Mouse (Mus musculus) gastrocnemius, postnatal 25 days (tissue): ENCODE measurements at regions not wholly inside any gene's neighbourhood (a gene's known extent, or its start where the extent isn't known, plus 50 kb on each side); places are given as distances from the start of the nearest gene placed in this dataset.

Experiments used
- DNase-seq: peaks from one replicate; pipeline ENCODE4 v3.0.0; 2022

GRCm38 (mm10) chrX:19199531-19199930 lies 281.6 kb downstream of the Tex13c3 start:
- DNase-seq = no peak

- DNase-seq = no peak
Measured at GRCm38 (mm10) chrX:19168983-19169382, 312.1 kb downstream of the Tex13c3 start.

- DNase-seq = no peak
Measured at GRCm38 (mm10) chrX:19168546-19168945, 312.6 kb downstream of the Tex13c3 start.

GRCm38 (mm10) chrX:19168111-19168510 lies 313.0 kb downstream of the Tex13c3 start:
- DNase-seq = no peak

- DNase-seq = peak; percentile 10
Measured at GRCm38 (mm10) chrX:19167121-19167853, 313.8 kb downstream of the Tex13c3 start.

- DNase-seq = no peak
Measured at GRCm38 (mm10) chrX:19165891-19166644, 315.1 kb downstream of the Tex13c3 start.

GRCm38 (mm10) chrX:19164151-19164550 lies 317.0 kb downstream of the Tex13c3 start:
- DNase-seq = no peak

GRCm38 (mm10) chrX:19162958-19163357 lies 318.2 kb downstream of the Tex13c3 start:
- DNase-seq = no peak

GRCm38 (mm10) chrX:19162351-19162750 lies 318.8 kb downstream of the Tex13c3 start:
- no peak for DNase-seq

GRCm38 (mm10) chrX:19160275-19160930 lies 320.7 kb downstream of the Tex13c3 start:
- DNase-seq = no peak

- no peak for DNase-seq
Measured at GRCm38 (mm10) chrX:19157464-19158203, 323.5 kb downstream of the Tex13c3 start.

- DNase-seq = no peak
Measured at GRCm38 (mm10) chrX:19153619-19154018, 327.5 kb downstream of the Tex13c3 start.

GRCm38 (mm10) chrX:19152170-19152861 lies 328.8 kb downstream of the Tex13c3 start:
- DNase-seq = no peak

GRCm38 (mm10) chrX:19150606-19151005 lies 330.5 kb downstream of the Tex13c3 start:
- no peak for DNase-seq

- DNase-seq = no peak
Measured at GRCm38 (mm10) chrX:19148672-19149071, 332.4 kb downstream of the Tex13c3 start.

GRCm38 (mm10) chrX:19148251-19148650 lies 332.9 kb downstream of the Tex13c3 start:
- DNase-seq = no peak

- no peak for DNase-seq
Measured at GRCm38 (mm10) chrX:19112753-19113152, 368.4 kb downstream of the Tex13c3 start.

- DNase-seq = no peak
Measured at GRCm38 (mm10) chrX:19102911-19103310, 378.2 kb downstream of the Tex13c3 start.

- DNase-seq = no peak
Measured at GRCm38 (mm10) chrX:19095960-19096359, 385.2 kb downstream of the Tex13c3 start.

- no peak for DNase-seq
Measured at GRCm38 (mm10) chrX:19084435-19084834, 396.7 kb downstream of the Tex13c3 start.

GRCm38 (mm10) chrX:19080021-19080420 lies 401.1 kb downstream of the Tex13c3 start:
- no peak for DNase-seq
